Mouse (Mus musculus): ENCODE measurements around the gene Nrxn1. TPM values are rescaled to one million over a fixed set of nuclear protein-coding genes. Genes with fewer than 3 reads are reported as not detected.

Nrxn1 gene
- 1.9 and 2.3 TPM in 2 replicates for polyA plus RNA-seq (2015; fragmentation: Nextera tagmentation; extraction: Ambion mirVana)

GRCm38 (mm10) chr17:91093042-91093080, at the start of gene Nrxn1:
Nrxn1 (minus strand) TSS chr17:91093071.
- no peak for ATAC-seq (ENCODE audit: low FRiP score, low TSS enrichment)
- H3K9ac ChIP-seq (ENCODE audit: low read length) = no peak within 1 kb of the TSS
- H3K36me3 ChIP-seq (ENCODE audit: control insufficient read depth, insufficient read depth, low read length) = no peaks in the 10 kb centered on the region
- no peaks in the 10 kb centered on the region for H3K4me1 ChIP-seq (replicated peaks; ENCODE audit: control insufficient read depth, insufficient read depth)
- no peaks in the 10 kb centered on the region for H3K9me3 ChIP-seq (ENCODE audit: control insufficient read depth, low read length)
- WGBS = no CpG with 5 or more reads among the region's 1 CpGs
- DNase-seq (ENCODE audit: low spot score) = no peak
- no peak for TF ChIP-seq EP300 (optimal IDR thresholded peaks at IDR 0.05)
- no peak for TF ChIP-seq CTCF (IDR thresholded peaks at IDR 0.05; ENCODE audit: low read depth)
- peak within 1 kb of the TSS; percentile 29 for H3K4me2 ChIP-seq (replicated peaks; ENCODE audit: low read depth)
- H3K4me3 ChIP-seq (ENCODE audit: low read depth, low read length) = no peak within 1 kb of the TSS
- H3K27me3 ChIP-seq (ENCODE audit: control insufficient read depth, insufficient read depth, low read length) = no peaks in the 10 kb centered on the region
- no peak within 1 kb of the TSS for H3K27ac ChIP-seq (replicated peaks)

GRCm38 (mm10) chr17:91136859-91137258, 44.0 kb upstream of the Nrxn1 start:
- WGBS = 54% methylated on average over 3 of the region's 3 CpGs
- Histone ChIP-seq H3K27me3 (ENCODE audit: control insufficient read depth, insufficient read depth, low read length) (no peaks in the 10 kb centered on the region), H3K9ac (ENCODE audit: low read length) (no peak overlapping the region), H3K9me3 (ENCODE audit: control insufficient read depth, low read length) (no peaks in the 10 kb centered on the region), H3K4me3 (ENCODE audit: low read depth, low read length) (no peak overlapping the region), H3K27ac (replicated peaks) (no peak overlapping the region), H3K4me2 (replicated peaks; ENCODE audit: low read depth) (no peak overlapping the region), H3K36me3 (ENCODE audit: control insufficient read depth, insufficient read depth, low read length) (no peaks in the 10 kb centered on the region), H3K4me1 (replicated peaks; ENCODE audit: control insufficient read depth, insufficient read depth) (no peaks in the 10 kb centered on the region)
- TF ChIP-seq EP300 (optimal IDR thresholded peaks at IDR 0.05) (no peak), CTCF (IDR thresholded peaks at IDR 0.05; ENCODE audit: low read depth) (no peak)
- DNase-seq (ENCODE audit: low spot score) = no peak
- no peak for ATAC-seq (ENCODE audit: low FRiP score, low TSS enrichment)

- Histone ChIP-seq H3K4me2 (replicated peaks; ENCODE audit: low read depth) (no peak overlapping the region), H3K4me3 (ENCODE audit: low read depth, low read length) (no peak overlapping the region), H3K9ac (ENCODE audit: low read length) (no peak overlapping the region), H3K36me3 (ENCODE audit: control insufficient read depth, insufficient read depth, low read length) (no peaks in the 10 kb centered on the region), H3K9me3 (ENCODE audit: control insufficient read depth, low read length) (no peaks in the 10 kb centered on the region), H3K27ac (replicated peaks) (no peak overlapping the region), H3K4me1 (replicated peaks; ENCODE audit: control insufficient read depth, insufficient read depth) (no peaks in the 10 kb centered on the region), H3K27me3 (ENCODE audit: control insufficient read depth, insufficient read depth, low read length) (no peaks in the 10 kb centered on the region)
- WGBS = 76% methylated on average over 3 of the region's 3 CpGs
- no peak for TF ChIP-seq CTCF (IDR thresholded peaks at IDR 0.05; ENCODE audit: low read depth)
- no peak for TF ChIP-seq EP300 (optimal IDR thresholded peaks at IDR 0.05)
- ATAC-seq (ENCODE audit: low FRiP score, low TSS enrichment) (no peak), DNase-seq (ENCODE audit: low spot score) (no peak)
Observed at GRCm38 (mm10) chr17:91112880-91113628, 20.2 kb upstream of the Nrxn1 start.

GRCm38 (mm10) chr17:91112085-91112484, 19.2 kb upstream of the Nrxn1 start:
- Histone ChIP-seq H3K4me3 (ENCODE audit: low read depth, low read length) (no peak overlapping the region), H3K27me3 (ENCODE audit: control insufficient read depth, insufficient read depth, low read length) (no peaks in the 10 kb centered on the region), H3K27ac (replicated peaks) (no peak overlapping the region), H3K4me1 (replicated peaks; ENCODE audit: control insufficient read depth, insufficient read depth) (no peaks in the 10 kb centered on the region), H3K36me3 (ENCODE audit: control insufficient read depth, insufficient read depth, low read length) (no peaks in the 10 kb centered on the region), H3K9me3 (ENCODE audit: control insufficient read depth, low read length) (no peaks in the 10 kb centered on the region), H3K9ac (ENCODE audit: low read length) (no peak overlapping the region), H3K4me2 (replicated peaks; ENCODE audit: low read depth) (no peak overlapping the region)
- ATAC-seq (ENCODE audit: low FRiP score, low TSS enrichment) = no peak
- no peak for TF ChIP-seq EP300 (optimal IDR thresholded peaks at IDR 0.05)
- no peak for TF ChIP-seq CTCF (IDR thresholded peaks at IDR 0.05; ENCODE audit: low read depth)
- no peak for DNase-seq (ENCODE audit: low spot score)
- WGBS = 73% methylated on average over 1 of the region's 1 CpGs

- Histone ChIP-seq H3K4me3 (ENCODE audit: low read depth, low read length) (no peak overlapping the region), H3K4me2 (replicated peaks; ENCODE audit: low read depth) (no peak overlapping the region), H3K36me3 (ENCODE audit: control insufficient read depth, insufficient read depth, low read length) (no peaks in the 10 kb centered on the region), H3K4me1 (replicated peaks; ENCODE audit: control insufficient read depth, insufficient read depth) (no peaks in the 10 kb centered on the region), H3K9ac (ENCODE audit: low read length) (no peak overlapping the region), H3K27ac (replicated peaks) (no peak overlapping the region), H3K9me3 (ENCODE audit: control insufficient read depth, low read length) (no peaks in the 10 kb centered on the region), H3K27me3 (ENCODE audit: control insufficient read depth, insufficient read depth, low read length) (no peaks in the 10 kb centered on the region)
- DNase-seq (ENCODE audit: low spot score) (no peak), ATAC-seq (ENCODE audit: low FRiP score, low TSS enrichment) (no peak)
- WGBS = 38% methylated on average over 11 of the region's 12 CpGs
- TF ChIP-seq CTCF (IDR thresholded peaks at IDR 0.05; ENCODE audit: low read depth) = no peak
Observed at GRCm38 (mm10) chr17:91093081-91093875, 407 bp upstream of the Nrxn1 start.

- 1% methylated on average over 20 of the region's 21 CpGs for WGBS
- Histone ChIP-seq H3K4me1 (replicated peaks; ENCODE audit: control insufficient read depth, insufficient read depth) (no peaks in the 10 kb centered on the region), H3K9me3 (ENCODE audit: control insufficient read depth, low read length) (no peaks in the 10 kb centered on the region), H3K9ac (ENCODE audit: low read length) (no peak overlapping the region), H3K36me3 (ENCODE audit: control insufficient read depth, insufficient read depth, low read length) (no peaks in the 10 kb centered on the region), H3K4me2 (replicated peaks; ENCODE audit: low read depth) (peak overlapping the region; percentile 29), H3K27ac (replicated peaks) (no peak overlapping the region), H3K27me3 (ENCODE audit: control insufficient read depth, insufficient read depth, low read length) (no peaks in the 10 kb centered on the region), H3K4me3 (ENCODE audit: low read depth, low read length) (no peak overlapping the region)
- no peak for TF ChIP-seq EP300 (optimal IDR thresholded peaks at IDR 0.05)
- peak; percentile 58 for TF ChIP-seq CTCF (IDR thresholded peaks at IDR 0.05; ENCODE audit: low read depth)
- peak; percentile 61; the same call in 1 of the 2 replicates for ATAC-seq (ENCODE audit: low FRiP score, low TSS enrichment)
- peak; percentile 47 for DNase-seq (ENCODE audit: low spot score)
Observed at GRCm38 (mm10) chr17:91092421-91093041, 340 bp downstream of the Nrxn1 start.
